Mouse (Mus musculus) hindbrain, embryonic 10.5 days (tissue): ENCODE data around the gene Elk3. TPM values are rescaled to one million over a fixed set of nuclear protein-coding genes. Genes with fewer than 3 reads are reported as not detected.

Experiments used
- DNase-seq: peaks from one replicate; pipeline ENCODE4 v3.0.0-alpha.2; 2017; ENCODE audit warnings: low spot score
- H3K27ac ChIP-seq: fragments of 300-500 bp; sonication (generic); 2 replicates; pipeline ENCODE4 v1.5.1; 2016; ENCODE audit warnings: mild to moderate bottlenecking, moderate library complexity
- H3K27me3 ChIP-seq: fragments of 300-500 bp; sonication (generic); 2 replicates; pipeline ENCODE4 v1.6.1; 2016; ENCODE audit warnings: mild to moderate bottlenecking; ENCODE audit not compliant: poor library complexity, insufficient read depth, severe bottlenecking
- H3K36me3 ChIP-seq: fragments of 300-500 bp; sonication (generic); 2 replicates; pipeline ENCODE4 v1.6.1; 2016; ENCODE audit warnings: mild to moderate bottlenecking, moderate library complexity
- H3K4me1 ChIP-seq: fragments of 300-500 bp; sonication (generic); replicated peaks from 2 replicates; pipeline ENCODE4 v1.6.1; 2016; ENCODE audit warnings: mild to moderate bottlenecking
- H3K4me3 ChIP-seq: fragments of 300-500 bp; sonication (generic); 2 replicates; pipeline ENCODE4 v1.5.1; 2016; ENCODE audit warnings: mild to moderate bottlenecking, moderate library complexity
- H3K9me3 ChIP-seq: fragments of 300-500 bp; sonication (generic); 2 replicates; pipeline ENCODE4 v1.6.1; 2016; ENCODE audit warnings: mild to moderate bottlenecking, moderate library complexity
- WGBS: fragments of 180-500 bp; shearing (Covaris S2); methylation state at CpG from one replicate; pipeline ENCODE4 v1.1.7; 2016; 5-methylcytosine and 5-hydroxymethylcytosine counted together
- polyA plus RNA-seq: library from polyadenylated mRNA; unstranded; fragments of >200 nt; fragmentation: Nextera tagmentation; extraction: Ambion mirVana; gene quantifications from 2 replicates; pipeline ENCODE4 v1.2.1, GENCODE M21; 2016

Elk3 gene
- polyA plus RNA-seq, 1 experiment from 2014 or later, result 14.8 TPM

GRCm38 (mm10) chr10:93345497-93345896, 34.6 kb upstream of the Elk3 start:
- DNase-seq, result no peak
- Histone ChIP-seq H3K27ac (no peak overlapping the region), H3K27me3 (no peaks in the 10 kb centered on the region), H3K4me1 (0 out of 2 replicates have a peak, but pooled peaks cover 11% of the 10 kb centered on the region), H3K36me3 (no peaks in the 10 kb centered on the region), H3K4me3 (no peak overlapping the region), H3K9me3 (no peaks in the 10 kb centered on the region)
- WGBS, result 93% methylated on average over 2 of the region's 2 CpGs

GRCm38 (mm10) chr10:93343469-93343868, 32.5 kb upstream of the Elk3 start:
- Histone ChIP-seq H3K27me3 (no peaks in the 10 kb centered on the region), H3K4me1 (0 out of 2 replicates have a peak, but pooled peaks cover 11% of the 10 kb centered on the region), H3K4me3 (no peak overlapping the region), H3K9me3 (no peaks in the 10 kb centered on the region), H3K27ac (no peak overlapping the region), H3K36me3 (no peaks in the 10 kb centered on the region)
- WGBS, result 93% methylated on average over 6 of the region's 6 CpGs
- DNase-seq, result no peak

GRCm38 (mm10) chr10:93342986-93343385, 32.1 kb upstream of the Elk3 start:
- Histone ChIP-seq H3K27me3 (no peaks in the 10 kb centered on the region), H3K9me3 (no peaks in the 10 kb centered on the region), H3K4me3 (no peak overlapping the region), H3K4me1 (0 out of 2 replicates have a peak, but pooled peaks cover 8% of the 10 kb centered on the region), H3K36me3 (no peaks in the 10 kb centered on the region), H3K27ac (no peak overlapping the region)
- DNase-seq, result no peak
- 88% methylated on average over 3 of the region's 3 CpGs for WGBS

GRCm38 (mm10) chr10:93338526-93338925, 27.6 kb upstream of the Elk3 start:
- DNase-seq, result no peak
- Histone ChIP-seq H3K27me3 (no peaks in the 10 kb centered on the region), H3K4me3 (no peak overlapping the region), H3K4me1 (peaks cover 2% of the 10 kb centered on the region; the same call in 1 of the 2 replicates), H3K36me3 (no peaks in the 10 kb centered on the region), H3K27ac (no peak overlapping the region), H3K9me3 (no peaks in the 10 kb centered on the region)
- WGBS, result 90% methylated on average over 5 of the region's 5 CpGs

- no peak for DNase-seq
- Histone ChIP-seq H3K4me3 (no peak overlapping the region), H3K36me3 (no peaks in the 10 kb centered on the region), H3K27ac (no peak overlapping the region), H3K9me3 (no peaks in the 10 kb centered on the region), H3K27me3 (no peaks in the 10 kb centered on the region), H3K4me1 (peaks cover 5% of the 10 kb centered on the region; the same call in 1 of the 2 replicates)
- 68% methylated on average over 6 of the region's 6 CpGs for WGBS
Measured at GRCm38 (mm10) chr10:93336462-93336931, 25.6 kb upstream of the Elk3 start.

GRCm38 (mm10) chr10:93335828-93336461, 25.0 kb upstream of the Elk3 start:
- no peak for DNase-seq
- Histone ChIP-seq H3K9me3 (no peaks in the 10 kb centered on the region), H3K4me3 (no peak overlapping the region), H3K27me3 (no peaks in the 10 kb centered on the region), H3K36me3 (no peaks in the 10 kb centered on the region), H3K27ac (no peak overlapping the region; the same call in 1 of the 2 replicates), H3K4me1 (peaks cover 5% of the 10 kb centered on the region; the same call in 1 of the 2 replicates)
- 81% methylated on average over 16 of the region's 16 CpGs for WGBS

- no peak overlapping the region for H3K27ac ChIP-seq
- WGBS, result 53% methylated on average over 2 of the region's 2 CpGs
Measured at GRCm38 (mm10) chr10:93335001-93335400, 24.1 kb upstream of the Elk3 start.

GRCm38 (mm10) chr10:93333239-93333638, 22.3 kb upstream of the Elk3 start:
- Histone ChIP-seq H3K36me3 (no peaks in the 10 kb centered on the region), H3K27ac (no peak overlapping the region)

More at GRCm38 (mm10) chr10:93335001-93335400, 24.1 kb upstream of the Elk3 start:
- H3K4me1 ChIP-seq, result peaks cover 5% of the 10 kb centered on the region; the same call in 1 of the 2 replicates
- H3K36me3 ChIP-seq, result no peaks in the 10 kb centered on the region
- H3K9me3 ChIP-seq, result no peaks in the 10 kb centered on the region
- no peak for DNase-seq
- no peak overlapping the region for H3K4me3 ChIP-seq
- no peaks in the 10 kb centered on the region for H3K27me3 ChIP-seq

GRCm38 (mm10) chr10:93332261-93332809, 21.4 kb upstream of the Elk3 start:
- H3K27me3 ChIP-seq, result no peaks in the 10 kb centered on the region
- peaks cover 5% of the 10 kb centered on the region; the same call in 1 of the 2 replicates for H3K4me1 ChIP-seq
- H3K36me3 ChIP-seq, result no peaks in the 10 kb centered on the region
- no peak for DNase-seq
- H3K27ac ChIP-seq, result no peak overlapping the region
- no peak overlapping the region for H3K4me3 ChIP-seq
- no peaks in the 10 kb centered on the region for H3K9me3 ChIP-seq
- 58% methylated on average over 3 of the region's 3 CpGs for WGBS

More at GRCm38 (mm10) chr10:93333239-93333638, 22.3 kb upstream of the Elk3 start:
- DNase-seq, result no peak
- 75% methylated on average over 5 of the region's 5 CpGs for WGBS
- Histone ChIP-seq H3K27me3 (no peaks in the 10 kb centered on the region), H3K9me3 (no peaks in the 10 kb centered on the region), H3K4me3 (no peak overlapping the region), H3K4me1 (peaks cover 5% of the 10 kb centered on the region; the same call in 1 of the 2 replicates)

GRCm38 (mm10) chr10:93331543-93331942, 20.6 kb upstream of the Elk3 start:
- Histone ChIP-seq H3K4me3 (no peak overlapping the region), H3K27ac (no peak overlapping the region), H3K36me3 (no peaks in the 10 kb centered on the region), H3K9me3 (no peaks in the 10 kb centered on the region), H3K27me3 (no peaks in the 10 kb centered on the region), H3K4me1 (peaks cover 10% of the 10 kb centered on the region; the same call in 1 of the 2 replicates)
- DNase-seq, result no peak
- WGBS, result 87% methylated on average over 4 of the region's 4 CpGs

- WGBS, result 92% methylated on average over 5 of the region's 5 CpGs
- no peaks in the 10 kb centered on the region for H3K9me3 ChIP-seq
- H3K36me3 ChIP-seq, result no peaks in the 10 kb centered on the region
- no peaks in the 10 kb centered on the region for H3K27me3 ChIP-seq
- DNase-seq, result no peak
- peaks cover 21% of the 10 kb centered on the region for H3K4me1 ChIP-seq
- no peak overlapping the region for H3K4me3 ChIP-seq
- no peak overlapping the region for H3K27ac ChIP-seq
Measured at GRCm38 (mm10) chr10:93328321-93328720, 17.4 kb upstream of the Elk3 start.

GRCm38 (mm10) chr10:93327187-93327586, 16.3 kb upstream of the Elk3 start:
- H3K4me1 ChIP-seq, result peaks cover 21% of the 10 kb centered on the region
- no peak for DNase-seq
- no peaks in the 10 kb centered on the region for H3K27me3 ChIP-seq
- H3K4me3 ChIP-seq, result no peak overlapping the region
- no peaks in the 10 kb centered on the region for H3K36me3 ChIP-seq
- no peak overlapping the region for H3K27ac ChIP-seq
- whole genome bisulfite sequencing, result 94% methylated on average over 6 of the region's 6 CpGs
- H3K9me3 ChIP-seq, result no peaks in the 10 kb centered on the region

- no peak overlapping the region for H3K4me3 ChIP-seq
- H3K27ac ChIP-seq, result peak overlapping the region; percentile 62; the same call in 1 of the 2 replicates
- H3K36me3 ChIP-seq, result no peaks in the 10 kb centered on the region
- WGBS, result 79% methylated on average over 8 of the region's 8 CpGs
- no peak for DNase-seq
- no peaks in the 10 kb centered on the region for H3K9me3 ChIP-seq
- H3K27me3 ChIP-seq, result no peaks in the 10 kb centered on the region
- H3K4me1 ChIP-seq, result peaks cover 21% of the 10 kb centered on the region
Measured at GRCm38 (mm10) chr10:93326741-93327100, 15.8 kb upstream of the Elk3 start.
